Mouse (Mus musculus) left cerebral cortex, postnatal 4 days (tissue): Measurements from ENCODE around the gene Mgmt. TPM values are rescaled to one million over a fixed set of nuclear protein-coding genes. Genes with fewer than 3 reads are reported as not detected.

Experiments
- DNase-seq: peaks from one replicate; pipeline ENCODE4 v3.0.0-alpha.2; 2022
- intact Hi-C: fragments of 180-260 bp; cut with DNase I; formaldehyde crosslinking; loops from one replicate; pipeline ENCODE4 v1.15.1; 2025
- total RNA-seq, 2 experiments: library from RNA; stranded (reverse); gene quantifications; 2 replicates each; pipeline ENCODE4 v1.2.3; 2021

The Mgmt gene
- total RNA-seq, 2 experiments from 2014 or later: 0.50 to 0.64 TPM

DNA sequence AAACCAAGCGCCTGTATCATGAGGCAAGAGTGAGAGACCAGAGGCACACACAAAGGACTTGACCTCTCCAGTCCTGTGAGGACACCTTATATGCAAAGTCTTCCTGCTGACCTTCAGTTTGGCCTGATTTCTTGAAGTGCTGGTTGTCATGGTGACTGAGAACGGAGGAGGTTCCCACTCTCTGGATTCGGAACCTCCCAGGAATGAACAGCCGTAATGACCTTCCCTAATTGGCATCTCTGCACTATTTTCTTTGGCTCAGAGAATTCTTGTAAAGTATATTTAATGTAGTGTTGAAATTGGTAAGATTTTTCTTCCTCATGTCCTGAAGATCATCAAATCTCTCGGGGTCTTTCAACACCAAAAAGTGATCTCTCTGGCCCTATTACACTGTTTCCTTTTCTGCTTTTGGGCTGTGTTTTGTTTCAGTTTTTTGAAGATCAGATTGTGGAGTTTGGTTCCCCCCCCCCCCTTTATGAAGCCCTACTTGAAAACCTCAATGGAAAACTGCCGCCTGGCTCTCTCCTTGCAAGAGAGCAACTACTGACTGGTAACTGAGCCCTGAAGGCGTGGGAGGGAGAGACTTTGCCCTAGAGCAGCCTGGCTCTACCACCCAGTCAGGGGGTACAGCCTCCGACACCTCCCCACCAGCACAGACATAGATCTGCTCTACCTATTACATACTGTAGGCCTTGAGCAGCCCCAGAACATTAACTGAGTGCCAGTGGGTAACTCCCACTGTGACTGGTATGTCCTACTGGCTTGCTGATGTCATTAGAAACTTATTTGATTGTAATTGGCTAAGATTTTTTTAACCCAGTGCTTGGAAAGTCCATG is 153.9 kb downstream of the Mgmt start:
- DNase-seq: no peak
- intact Hi-C loops: no loop called here

DNA sequence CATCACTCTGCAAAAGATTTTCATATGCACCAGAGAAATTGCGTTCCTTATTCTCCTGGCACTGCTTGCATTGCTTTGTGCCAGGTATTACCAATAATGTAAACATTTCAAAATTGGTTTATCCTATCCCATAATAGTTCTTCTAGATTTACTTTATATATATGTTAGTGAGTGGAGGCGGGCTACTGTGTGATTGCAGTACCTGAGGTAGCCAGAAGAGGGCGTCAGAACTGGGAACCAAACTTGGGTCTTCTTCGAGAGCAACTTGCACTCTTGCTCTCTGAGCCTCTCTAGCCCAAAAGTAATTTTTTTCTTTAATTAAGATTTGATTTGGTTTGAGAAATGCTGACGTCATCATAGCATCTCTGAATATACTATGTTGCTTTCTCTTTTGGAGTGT is 159.9 kb downstream of the Mgmt start:
- no peak for DNase-seq
- intact Hi-C loops: no loop called here

DNA sequence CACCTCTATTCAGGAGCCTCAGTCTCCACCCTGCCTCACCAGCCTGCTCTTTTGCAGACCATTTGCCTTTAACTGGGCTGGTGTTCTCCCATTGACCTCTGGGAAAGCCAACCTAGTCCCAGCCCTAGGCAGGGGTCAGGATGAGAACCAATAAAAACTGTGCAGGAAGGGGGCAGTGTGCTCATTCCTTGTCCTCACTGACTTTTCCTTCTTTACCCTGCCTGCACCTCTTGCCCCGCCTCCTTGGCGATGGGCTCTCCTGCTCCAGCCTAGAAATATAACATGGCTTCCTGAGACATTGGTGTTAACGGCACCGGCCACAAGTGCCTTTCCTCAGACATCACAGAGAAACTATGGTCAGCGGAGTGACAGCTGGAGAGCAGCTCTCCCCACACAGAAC is 161.7 kb downstream of the Mgmt start:
- DNase-seq: no peak
- intact Hi-C loops: no loop called here

DNA sequence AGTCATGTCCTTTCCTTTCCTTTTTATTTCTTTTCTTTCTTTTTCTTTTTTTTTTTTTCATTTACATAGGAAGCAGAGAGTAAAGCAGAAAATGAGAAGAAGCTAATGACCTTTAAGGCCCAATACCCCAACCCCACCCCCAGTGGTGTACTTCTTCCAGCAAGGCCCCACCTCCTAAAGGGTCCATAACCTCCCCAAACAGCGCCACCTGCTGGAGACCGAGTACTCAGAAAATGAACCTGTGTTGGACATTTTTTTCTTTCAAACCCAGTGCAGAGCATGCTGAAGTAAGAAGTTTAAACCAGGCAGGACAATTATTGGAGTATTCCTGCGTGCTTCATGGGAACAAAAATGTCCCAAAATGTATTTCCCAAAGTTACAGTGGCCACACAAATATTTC is 166.1 kb downstream of the Mgmt start:
- no peak for DNase-seq
- intact Hi-C loops: no loop called here

DNA sequence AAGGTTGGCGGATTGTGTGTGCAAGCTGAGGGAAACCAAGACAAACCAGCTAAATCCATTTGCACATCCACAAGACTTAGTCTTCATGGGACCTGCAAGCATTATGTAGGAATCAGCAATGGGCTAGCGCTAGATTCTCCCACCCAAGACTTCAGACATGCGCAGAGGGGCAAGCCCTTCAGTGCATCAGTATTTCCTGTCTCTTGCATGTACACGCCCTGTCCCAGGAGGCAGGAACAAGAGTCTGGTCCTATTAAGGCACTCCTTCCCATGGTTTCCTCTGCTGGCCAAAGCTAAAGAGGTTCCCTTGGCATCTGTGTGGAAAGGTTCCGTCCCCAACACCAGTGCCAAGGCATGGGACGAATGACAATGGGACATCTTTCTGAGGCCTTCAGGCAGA is 166.7 kb downstream of the Mgmt start:
- intact Hi-C loops: no loop called here
- no peak for DNase-seq

DNA sequence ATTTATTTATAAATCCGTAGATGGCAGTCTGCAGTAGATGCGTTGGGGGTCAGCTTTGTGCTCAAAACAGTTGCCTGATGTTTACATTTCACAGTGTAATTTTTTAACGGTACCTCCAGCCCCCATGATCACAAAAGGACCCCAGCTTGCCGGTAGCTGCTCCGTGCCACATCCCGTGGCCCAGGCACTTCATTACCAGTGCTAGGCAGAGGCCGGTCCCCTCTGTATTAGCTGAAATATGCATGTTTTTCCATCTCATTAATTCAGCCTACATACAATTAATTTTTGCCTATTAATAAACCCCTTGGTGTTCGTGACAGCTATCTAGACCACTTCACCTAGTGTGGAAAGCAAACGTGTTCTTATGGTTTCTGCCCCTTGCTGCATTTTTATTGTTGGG is 169.8 kb downstream of the Mgmt start:
- intact Hi-C loops: no loop called here
- DNase-seq: no peak

DNA sequence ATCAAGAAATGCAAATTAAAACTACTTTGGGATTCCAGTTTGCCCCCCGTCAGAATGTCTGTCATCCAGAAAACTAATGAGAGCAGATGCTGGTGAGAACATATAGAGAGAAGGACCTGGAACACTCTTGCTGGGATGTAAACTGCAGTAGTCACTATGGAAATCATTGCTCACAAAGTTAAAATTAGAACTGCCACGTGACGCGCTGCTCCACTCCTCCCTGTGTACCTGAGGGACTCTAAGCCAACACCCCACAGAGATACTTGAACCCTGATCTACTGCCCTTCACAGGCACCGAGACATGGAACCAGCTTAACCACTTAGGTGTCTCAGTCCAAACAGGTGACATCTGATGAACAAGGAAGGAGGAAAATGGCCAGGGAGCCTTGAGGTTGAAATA is 171.0 kb downstream of the Mgmt start:
- DNase-seq: no peak
- intact Hi-C loops: no loop called here

DNA sequence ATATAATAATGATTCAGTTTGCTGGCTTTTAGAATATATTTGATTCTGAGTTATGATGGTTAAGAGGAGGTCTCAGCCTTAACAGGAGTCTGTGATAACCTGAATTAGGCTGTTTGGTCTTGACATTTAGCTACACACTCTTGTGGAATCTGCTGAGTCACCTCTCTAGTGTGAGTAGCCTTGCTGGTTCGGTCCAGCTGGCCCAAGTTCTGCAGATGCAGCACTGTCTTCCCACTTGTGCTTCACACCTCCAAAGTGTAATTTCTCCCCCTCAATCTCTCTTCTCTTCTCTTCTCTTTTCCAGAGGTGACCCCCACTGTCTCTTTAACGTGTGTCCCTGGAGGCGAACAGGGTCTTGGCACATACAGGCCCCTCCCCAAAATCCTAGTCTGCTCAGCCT is 171.8 kb downstream of the Mgmt start:
- no peak for DNase-seq
- intact Hi-C loops: no loop called here

DNA sequence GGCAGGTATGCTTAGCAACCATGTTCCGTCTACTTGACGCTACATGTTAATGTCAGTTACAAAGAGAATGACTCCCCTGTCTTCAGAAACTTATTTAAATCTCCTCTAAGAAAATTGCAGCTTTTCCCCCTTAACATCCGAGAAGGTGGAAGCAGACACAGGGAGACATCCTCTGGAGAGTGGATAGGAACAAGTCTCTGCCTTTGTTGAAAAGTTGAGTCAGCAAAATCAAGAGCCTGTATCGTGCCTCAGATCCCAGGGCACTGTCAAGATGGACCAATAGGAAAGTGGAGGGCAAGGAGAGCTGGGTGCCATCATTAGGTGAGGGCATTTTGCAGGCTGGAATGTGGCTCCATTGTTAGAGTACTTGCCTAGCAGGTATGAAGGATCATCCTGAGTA is 172.6 kb downstream of the Mgmt start:
- intact Hi-C loops: no loop called here
- DNase-seq: no peak

DNA sequence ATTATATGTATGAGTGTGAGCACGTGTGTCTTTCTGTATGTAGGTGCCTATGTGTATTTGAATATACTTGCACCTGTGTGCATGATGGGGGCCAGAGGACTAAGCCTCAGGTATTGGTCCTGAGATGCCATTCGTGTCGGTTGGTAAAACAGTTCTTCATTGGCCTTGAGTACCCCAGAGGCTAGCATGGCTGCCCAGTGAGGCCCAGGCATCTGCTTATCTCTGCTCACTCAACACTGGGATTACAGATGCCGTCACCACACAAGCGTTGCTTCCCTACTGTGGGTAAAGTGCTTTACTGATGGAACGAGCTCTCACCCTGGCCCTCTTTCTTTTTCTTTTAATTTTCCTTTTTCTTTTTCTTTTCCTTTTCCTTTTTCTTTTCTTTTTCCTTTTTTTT is 173.3 kb downstream of the Mgmt start:
- intact Hi-C loops: no loop called here
- DNase-seq: no peak

DNA sequence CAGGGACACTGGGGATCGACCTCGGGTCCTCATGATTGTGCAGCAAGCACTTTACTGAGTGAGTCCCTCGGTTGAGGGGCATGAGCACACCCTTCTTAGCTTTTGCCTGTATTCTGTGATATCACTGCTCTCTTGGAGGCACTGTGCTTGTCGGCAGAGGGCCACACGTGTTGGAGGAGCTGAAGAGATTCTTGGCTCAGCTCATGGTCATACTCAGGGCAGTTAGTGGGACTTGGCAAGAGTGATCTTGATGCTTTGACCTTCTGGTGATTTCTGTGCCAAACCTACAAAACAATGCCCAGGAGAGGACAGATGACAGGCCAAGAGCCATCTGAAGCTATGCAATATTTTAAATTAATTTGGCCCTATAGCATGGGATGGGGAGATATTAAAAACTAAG is 174.4 kb downstream of the Mgmt start:
- DNase-seq: peak; percentile 33
- intact Hi-C loops: no loop called here

DNA sequence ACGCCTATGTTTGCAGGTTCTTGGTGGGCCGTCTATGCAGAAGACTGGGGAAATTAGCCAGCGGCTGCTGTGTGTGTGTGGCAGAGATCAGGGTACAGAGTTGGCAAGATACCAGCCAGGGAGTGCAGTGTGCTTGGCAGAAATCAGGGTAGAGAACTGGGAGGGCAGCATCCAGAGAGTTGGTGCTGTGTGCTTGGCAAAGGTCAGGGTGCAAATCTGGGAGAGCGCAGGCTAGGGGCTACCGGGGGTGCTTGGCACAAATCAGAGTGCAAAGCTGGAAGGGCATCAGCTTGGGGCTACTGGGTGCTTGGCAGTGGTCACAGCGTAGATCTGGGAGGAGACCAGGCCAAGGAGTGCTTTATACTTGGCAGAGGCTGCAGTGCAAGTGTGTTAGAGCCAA is 175.4 kb downstream of the Mgmt start:
- intact Hi-C loops: no loop called here
- DNase-seq: peak; percentile 59

DNA sequence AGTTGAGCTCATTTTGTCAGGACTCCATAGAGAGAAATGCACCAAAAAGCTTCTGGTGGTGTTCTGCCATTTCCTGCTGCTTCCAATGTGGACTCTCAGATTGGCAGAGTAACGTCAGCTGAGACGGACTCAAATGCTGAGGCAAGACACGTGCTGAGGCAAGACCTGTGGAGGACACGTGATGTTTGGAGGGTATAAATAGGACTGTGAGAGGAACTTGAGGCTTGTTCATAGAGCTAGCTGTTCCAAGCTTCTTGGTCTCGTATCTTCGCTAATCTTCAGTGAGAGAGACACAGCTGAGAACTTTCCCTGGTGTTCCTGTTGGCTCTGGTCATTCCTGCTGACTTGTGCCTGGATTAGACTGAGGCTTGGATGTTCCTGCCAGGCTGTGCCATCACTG is 176.9 kb downstream of the Mgmt start:
- intact Hi-C loops: no loop called here
- no peak for DNase-seq

DNA sequence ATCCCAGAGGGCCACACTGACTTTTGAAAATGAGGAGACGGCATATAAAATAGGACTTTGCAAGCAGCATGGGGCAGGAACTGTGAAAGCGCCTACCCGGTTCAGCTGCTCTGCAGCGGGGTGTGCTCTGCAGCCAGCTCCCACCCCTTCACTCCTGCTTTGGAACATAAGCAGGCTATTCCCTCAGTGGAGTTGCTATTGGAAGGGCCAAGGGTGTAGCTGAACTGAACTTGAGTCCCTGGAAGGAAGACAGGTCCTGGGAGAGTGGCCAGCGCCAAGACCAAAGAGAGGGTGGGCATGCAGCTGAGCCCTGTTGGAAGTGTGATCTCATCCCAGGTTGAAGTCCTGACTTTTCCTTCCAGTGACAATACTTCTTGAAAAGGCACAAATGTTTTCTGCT is 179.5 kb downstream of the Mgmt start:
- intact Hi-C loops: no loop called here

DNA sequence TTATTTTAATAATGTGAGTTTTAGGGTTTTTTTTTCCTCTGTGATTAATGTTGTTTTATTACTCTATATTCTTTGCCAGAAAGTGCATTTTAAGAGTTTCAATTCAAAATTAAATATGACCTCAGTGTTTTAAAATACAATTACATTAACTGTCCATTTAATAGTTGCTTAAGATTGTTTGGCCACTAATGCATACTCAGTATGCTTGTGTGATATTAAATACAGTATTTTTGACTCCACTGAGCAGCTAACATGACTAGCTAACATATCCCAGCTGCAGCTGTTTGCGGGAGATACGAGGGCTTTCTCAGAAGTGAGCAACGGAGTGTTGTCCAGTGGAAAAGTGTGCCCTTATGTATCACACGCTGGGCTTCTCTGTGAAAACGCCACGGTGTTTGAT is 179.9 kb downstream of the Mgmt start:
- intact Hi-C loops: no loop called here
- no peak for DNase-seq

More for the DNA sequence above, 179.5 kb downstream of the Mgmt start:
- DNase-seq: peak; percentile 47

DNA sequence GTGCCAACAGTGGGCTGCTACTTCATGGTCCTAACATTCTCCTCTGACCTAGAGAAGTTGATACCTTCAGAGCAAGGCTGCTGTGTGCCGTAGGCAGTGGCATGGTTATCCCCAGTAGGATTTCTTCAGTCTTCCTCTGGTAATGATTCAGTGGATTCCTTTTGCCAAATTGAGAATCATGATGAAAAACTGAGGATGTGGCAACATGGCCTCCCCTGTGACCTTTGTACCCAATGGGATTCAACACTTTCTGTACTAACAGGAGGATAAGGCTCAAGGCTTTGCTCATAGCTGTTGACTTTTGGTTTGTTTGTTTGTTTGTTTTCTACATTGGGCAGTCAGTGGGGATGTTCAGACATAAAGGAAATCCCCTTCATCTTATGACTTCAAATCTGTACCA is 180.9 kb downstream of the Mgmt start:
- DNase-seq: no peak
- intact Hi-C loops: no loop called here

DNA sequence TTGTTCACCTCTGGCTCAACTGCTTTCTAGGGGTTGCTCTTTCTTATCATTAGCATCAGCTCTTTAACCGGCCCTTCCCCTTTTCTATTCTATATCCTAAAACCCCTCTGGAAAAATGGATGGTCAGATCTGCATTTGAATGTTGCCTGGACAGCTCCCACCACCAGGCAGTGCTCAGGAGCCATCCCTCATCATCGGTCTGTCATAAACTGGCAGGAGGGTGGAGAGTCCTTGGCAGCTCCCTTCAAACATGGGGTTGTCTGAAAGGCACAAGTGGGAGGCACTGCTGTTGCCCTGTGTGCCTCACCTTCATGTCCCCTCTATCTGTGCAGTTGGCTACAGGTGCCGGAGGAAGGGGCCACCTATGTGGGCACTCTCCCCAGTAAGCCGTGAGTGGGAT is 185.8 kb downstream of the Mgmt start:
- intact Hi-C loops: no loop called here
- DNase-seq: peak; percentile 54

DNA sequence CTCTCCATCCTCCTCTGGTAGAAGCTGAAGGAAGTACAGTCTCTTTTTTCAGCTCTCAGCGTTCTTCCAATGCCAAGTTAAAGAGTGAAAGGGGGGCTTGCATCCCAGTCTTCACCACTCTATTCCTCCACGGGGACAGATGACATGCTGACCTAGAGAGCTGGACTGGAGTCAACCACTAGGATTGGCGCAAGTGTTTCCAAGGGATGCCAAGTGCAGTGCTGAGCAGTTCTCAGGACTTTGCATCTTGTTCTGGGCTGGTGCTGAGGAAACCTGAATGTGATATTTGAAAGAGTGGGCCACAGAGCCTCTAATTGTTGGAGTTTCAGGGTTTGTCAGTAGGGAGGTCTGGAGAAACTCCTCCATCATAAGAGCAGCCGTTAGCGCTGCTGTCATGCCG is 187.8 kb downstream of the Mgmt start:
- peak; percentile 27 for DNase-seq
- intact Hi-C loops: no loop called here

DNA sequence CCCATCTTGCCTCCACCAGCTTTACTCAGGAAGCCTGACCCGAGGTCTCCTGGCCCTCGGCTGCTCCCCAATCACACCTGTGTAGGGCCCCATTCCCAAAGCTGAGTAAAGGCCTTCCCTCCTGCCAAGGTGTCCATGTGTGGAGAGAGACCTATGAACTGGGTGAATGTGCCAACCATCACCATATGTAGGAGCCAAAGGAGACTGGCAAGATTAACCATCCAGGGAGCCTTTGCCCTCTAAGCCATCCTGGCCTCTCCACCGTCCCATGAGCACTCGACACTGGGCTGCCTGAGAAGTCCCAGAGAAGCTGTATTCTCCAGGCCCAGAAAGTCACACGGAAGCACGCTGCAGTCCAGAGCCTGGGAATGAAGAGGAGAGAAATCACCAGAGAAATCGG is 190.2 kb downstream of the Mgmt start:
- intact Hi-C loops: no loop called here
- no peak for DNase-seq

DNA sequence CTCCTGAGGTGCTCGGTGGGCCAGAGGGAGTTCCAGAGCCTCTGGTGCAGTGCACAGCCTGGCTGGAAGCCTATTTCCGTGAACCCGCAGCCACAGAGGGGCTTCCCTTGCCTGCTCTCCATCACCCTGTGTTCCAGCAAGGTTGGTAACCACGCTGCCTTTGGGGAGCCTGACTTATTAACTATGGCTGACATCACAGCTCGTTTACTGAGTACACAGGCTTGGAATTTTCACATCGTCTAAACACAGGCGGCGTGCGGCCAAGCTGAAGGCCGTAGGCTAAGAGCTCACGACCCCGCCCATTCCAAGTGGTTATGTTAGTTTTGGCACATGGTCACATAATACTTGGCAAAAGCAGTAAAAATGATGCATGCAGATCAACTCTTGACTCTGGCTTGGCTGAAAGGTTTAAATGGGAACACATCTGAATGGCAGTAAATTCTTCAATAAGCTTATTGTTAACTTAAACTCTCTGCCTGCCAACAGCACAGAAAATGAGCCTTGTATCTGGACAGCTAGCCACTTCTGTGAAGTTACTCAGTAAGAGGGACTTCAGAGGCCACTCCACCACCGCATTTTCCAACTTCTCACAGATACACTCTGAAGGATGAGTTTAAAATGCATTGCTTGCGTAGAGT is 191.7 kb downstream of the Mgmt start:
- peak; percentile 63 for DNase-seq
- intact Hi-C loops: no loop called here

DNA sequence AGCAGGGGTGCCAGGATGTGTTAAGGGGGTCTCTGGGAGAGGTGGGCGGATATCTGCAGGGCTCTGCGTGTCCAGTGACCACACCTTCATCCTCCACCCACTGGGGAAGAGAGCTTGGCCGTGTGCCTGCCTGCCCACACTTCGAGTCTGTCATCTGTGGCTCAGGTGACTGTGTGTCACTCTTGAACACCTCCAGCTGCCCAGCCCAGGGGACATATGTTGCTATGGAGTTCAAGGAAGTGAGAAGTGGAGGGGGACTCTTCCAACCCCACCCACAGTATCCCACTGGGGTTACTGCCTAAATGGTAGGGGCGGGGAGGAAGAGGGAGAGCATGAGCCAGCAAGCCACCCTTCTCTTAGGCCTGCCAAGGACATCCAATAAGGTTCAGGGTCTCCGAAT is 192.7 kb downstream of the Mgmt start:
- DNase-seq: no peak
- intact Hi-C loops: no loop called here

DNA sequence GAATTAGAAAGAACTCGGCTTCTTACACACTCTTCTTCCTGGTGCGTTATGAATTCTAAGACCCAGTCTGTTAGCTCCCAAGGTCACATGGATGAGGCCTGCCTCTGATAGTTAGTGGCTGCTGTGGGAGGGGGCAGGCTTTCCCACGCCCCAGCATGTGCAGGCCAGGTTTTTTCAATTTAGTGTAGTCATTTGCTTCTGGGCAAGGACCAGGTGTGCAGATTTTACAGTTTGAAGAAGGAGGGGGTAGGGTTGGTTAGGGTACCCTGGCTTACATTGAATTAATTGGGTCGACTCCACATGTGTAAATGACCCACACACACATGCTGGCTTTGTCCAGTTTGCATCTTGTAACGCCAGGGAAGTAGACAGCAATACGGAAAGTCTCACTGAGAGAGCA is 193.7 kb downstream of the Mgmt start:
- intact Hi-C loops: no loop called here

DNA sequence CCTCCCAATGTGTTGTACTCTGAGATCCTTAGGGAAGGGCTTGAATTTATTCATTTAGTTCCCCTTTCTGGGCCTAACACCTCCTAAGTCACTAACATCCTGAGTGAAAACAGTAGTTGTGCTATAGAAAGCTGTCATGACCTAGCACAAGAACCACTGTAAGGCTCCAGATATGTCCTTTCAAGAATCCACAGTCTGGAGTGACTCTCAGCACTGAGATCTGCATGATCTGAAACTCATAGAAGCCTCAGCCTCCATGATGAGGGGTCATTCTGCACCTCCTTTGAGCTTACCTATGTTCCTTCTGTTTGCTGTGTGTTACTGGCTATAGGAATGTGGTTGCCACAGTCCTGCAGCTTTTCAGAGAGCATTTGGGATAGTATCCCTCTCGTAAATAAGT is 200.1 kb downstream of the Mgmt start:
- intact Hi-C loops: no loop called here
- no peak for DNase-seq

More for the DNA sequence above, 193.7 kb downstream of the Mgmt start:
- no peak for DNase-seq
